ENCODE assay signal across 30 mouse cellular contexts in genomic region chr9:114517924-114518497, GRCm38 (mm10). TPM values are rescaled to one million over a fixed set of nuclear protein-coding genes. Genes with fewer than 3 reads are reported as not detected.
DNase-seq lines count a peak whose midpoint lies in the region; ATAC-seq and TF ChIP-seq lines count a peak whose summit lies in the region.
"Had no signal": no experiment of that assay in that cellular context is flagged by ENCODE, and none has a peak within 500 bp of the region (broad histone marks: within the 10 kb centered on the region; RNA-seq: fewer than 3 reads in every experiment).

No protein-coding gene starts in this region.

- no peak for TF ChIP-seq CTCF in kidney, postnatal 0 days (IDR thresholded peaks at IDR 0.05; ENCODE audit: low read depth)
- TF ChIP-seq CTCF in E14TG2a.4 (conservative IDR thresholded peaks at IDR 0.05; ENCODE audit: low read length): no peak
- TF ChIP-seq CTCF in MEL (IDR thresholded peaks at IDR 0.05 in 2 of 3, conservative IDR thresholded peaks at IDR 0.05 in 1 of 3; ENCODE audit: control insufficient read depth in 1 of 3, insufficient read depth in 1 of 3, low read depth in 2 of 3, low read length in 3 of 3, poor library complexity in 1 of 3, severe bottlenecking in 1 of 3): no peak
- no peak for TF ChIP-seq CTCF in intestine, postnatal 0 days (IDR thresholded peaks at IDR 0.05; ENCODE audit: low read depth)

- no peak; a peak in 1 of 4 replicates for TF ChIP-seq POLR2A in MEL (IDR thresholded peaks at IDR 0.05; ENCODE audit: control insufficient read depth in 1 of 2, insufficient read depth in 1 of 2, low read depth in 1 of 2, low read length in 2 of 2, poor library complexity in 1 of 2)

- H3K9ac ChIP-seq in kidney, postnatal 0 days (ENCODE audit: low read depth, low read length): no peak overlapping the region
- no peak overlapping the region for H3K9ac ChIP-seq in MEL (ENCODE audit: control insufficient read depth, low read depth, low read length, poor library complexity, severe bottlenecking)
- H3K9ac ChIP-seq in intestine, postnatal 0 days (ENCODE audit: low read depth, low read length): no peak overlapping the region
- H3K9ac ChIP-seq in kidney, embryonic 15.5 days: no peak overlapping the region
- H3K9ac ChIP-seq: embryonic facial prominence, embryonic 13.5 days; forebrain, embryonic 12.5 days; forebrain, embryonic 15.5 days; hindbrain, embryonic 13.5 days had no signal

- H3K36me3 ChIP-seq in kidney, postnatal 0 days (ENCODE audit: insufficient read depth, low read length): peaks cover 10% of the 10 kb centered on the region
- H3K36me3 ChIP-seq in E14TG2a.4 (ENCODE audit: insufficient read depth, low read length) (peaks cover 92% of the 10 kb centered on the region), MEL (ENCODE audit: control insufficient read depth in 1 of 2, insufficient read depth in 2 of 2, low read length in 2 of 2) (no peaks in the 10 kb centered on the region)
- H3K36me3 ChIP-seq in intestine, postnatal 0 days (ENCODE audit: control insufficient read depth, insufficient read depth): peaks cover 12% of the 10 kb centered on the region
- peaks cover 24% of the 10 kb centered on the region for H3K36me3 ChIP-seq in kidney, embryonic 15.5 days
- H3K36me3 ChIP-seq: forebrain, embryonic 15.5 days had no signal

- H3K27me3 ChIP-seq in kidney, postnatal 0 days (ENCODE audit: insufficient read depth, low read length): no peaks in the 10 kb centered on the region
- H3K27me3 ChIP-seq in E14TG2a.4 (ENCODE audit: insufficient read depth, low read length) (no peaks in the 10 kb centered on the region), MEL (ENCODE audit: control insufficient read depth in 1 of 2, insufficient read depth in 2 of 2, low read length in 2 of 2) (no peaks in the 10 kb centered on the region)
- H3K27me3 ChIP-seq in intestine, postnatal 0 days (replicated peaks; ENCODE audit: control insufficient read depth, insufficient read depth, low read length): no peaks in the 10 kb centered on the region
- no peaks in the 10 kb centered on the region for H3K27me3 ChIP-seq in kidney, embryonic 15.5 days
- H3K27me3 ChIP-seq: embryonic facial prominence, embryonic 13.5 days; forebrain, embryonic 12.5 days; forebrain, embryonic 15.5 days; hindbrain, embryonic 13.5 days had no signal

- ATAC-seq in kidney, postnatal 0 days (replicated peaks; ENCODE audit: low FRiP score, low read depth): no peak
- no peak for ATAC-seq in intestine, postnatal 0 days
- ATAC-seq in kidney, embryonic 15.5 days (replicated peaks; ENCODE audit: low FRiP score): no peak
- ATAC-seq: activated CD4-positive, CD25-positive, alpha-beta regulatory T cell, adult 4 months; forebrain, embryonic 15.5 days; hindbrain, embryonic 16.5 days had no signal

- 68% methylated on average over 13 of the region's 13 CpGs for WGBS in kidney, postnatal 0 days
- WGBS in intestine, postnatal 0 days: 71% methylated on average over 13 of the region's 13 CpGs
- WGBS in kidney, embryonic 15.5 days: 76% methylated on average over 13 of the region's 13 CpGs

- H3K27ac ChIP-seq in kidney, postnatal 0 days: no peak overlapping the region
- no peak overlapping the region for H3K27ac ChIP-seq in MEL (ENCODE audit: control insufficient read depth, low read depth, low read length)
- 0 out of 2 replicates have a peak overlapping the region, but pooled peaks have one; percentile 70 for H3K27ac ChIP-seq in intestine, postnatal 0 days (ENCODE audit: low read depth, low read length)
- no peak overlapping the region for H3K27ac ChIP-seq in kidney, embryonic 15.5 days
- H3K27ac ChIP-seq: embryonic facial prominence, embryonic 13.5 days; forebrain, embryonic 12.5 days; forebrain, embryonic 15.5 days; hindbrain, embryonic 13.5 days had no signal

- peaks cover 11% of the 10 kb centered on the region for H3K9me3 ChIP-seq in kidney, postnatal 0 days (replicated peaks; ENCODE audit: low read length)
- H3K9me3 ChIP-seq in E14TG2a.4 (ENCODE audit: low read length): no peaks in the 10 kb centered on the region
- H3K9me3 ChIP-seq in MEL (replicated peaks; ENCODE audit: insufficient read depth, low read length): no peaks in the 10 kb centered on the region
- H3K9me3 ChIP-seq in intestine, postnatal 0 days (ENCODE audit: control insufficient read depth): no peaks in the 10 kb centered on the region
- H3K9me3 ChIP-seq in kidney, embryonic 15.5 days (replicated peaks): peaks cover 11% of the 10 kb centered on the region

- no peaks in the 10 kb centered on the region for H3K79me2 ChIP-seq in MEL (ENCODE audit: control insufficient read depth, insufficient read depth, low read length, poor library complexity)

- no peak for TF ChIP-seq RAD21 in MEL (IDR thresholded peaks at IDR 0.05; ENCODE audit: low read depth, low read length)

- no peak for TF ChIP-seq EP300 in MEL (IDR thresholded peaks at IDR 0.05; ENCODE audit: low read depth in 1 of 2, low read length in 2 of 2)

- DNase-seq in kidney, postnatal 0 days (ENCODE audit: low spot score): peak; percentile 33
- no peak for DNase-seq in kidney, adult 8-10 months
- no peak for DNase-seq in MEL (ENCODE audit: low read depth, low spot score)
- no peak for DNase-seq in layer of hippocampus, postnatal 10 days (ENCODE audit: low spot score in 2 of 2)
- DNase-seq: adrenal gland, adult 8-10 months; adrenal gland, postnatal 25 days; B cell, adult 2 months; cerebellum, adult 2 months; cerebellum, adult 9-11 months; cerebellum, postnatal 25 days; gastrocnemius, postnatal 25 days; heart, adult 18-20 months; kidney, adult 11 months had no signal

- no peak overlapping the region for H3K4me3 ChIP-seq in kidney, postnatal 0 days (replicated peaks; ENCODE audit: low read depth, low read length)
- H3K4me3 ChIP-seq in E14TG2a.4 (replicated peaks; ENCODE audit: low read length): peak overlapping the region; percentile 67
- H3K4me3 ChIP-seq in MEL (ENCODE audit: control insufficient read depth in 1 of 2, insufficient read depth in 1 of 2, low read depth in 2 of 2, low read length in 2 of 2): no peak overlapping the region
- H3K4me3 ChIP-seq in intestine, postnatal 0 days (ENCODE audit: low read depth, low read length): no peak overlapping the region
- H3K4me3 ChIP-seq in kidney, embryonic 15.5 days (replicated peaks): no peak overlapping the region
- H3K4me3 ChIP-seq: embryonic facial prominence, embryonic 13.5 days; erythroblast, embryonic 14.5 days; forebrain, embryonic 12.5 days; forebrain, embryonic 15.5 days; hindbrain, embryonic 13.5 days had no signal

- H3K4me1 ChIP-seq in kidney, postnatal 0 days (replicated peaks; ENCODE audit: insufficient read depth, low read length): no peaks in the 10 kb centered on the region
- H3K4me1 ChIP-seq in E14TG2a.4 (replicated peaks; ENCODE audit: low read depth, low read length) (peaks cover 99% of the 10 kb centered on the region), MEL (ENCODE audit: control insufficient read depth in 1 of 2, insufficient read depth in 2 of 2, low read length in 2 of 2) (no peaks in the 10 kb centered on the region)
- H3K4me1 ChIP-seq in intestine, postnatal 0 days (replicated peaks; ENCODE audit: control insufficient read depth, insufficient read depth, low read length): 0 out of 2 replicates have a peak, but pooled peaks cover 3% of the 10 kb centered on the region
- peaks cover 17% of the 10 kb centered on the region; the same call in 1 of the 2 replicates for H3K4me1 ChIP-seq in kidney, embryonic 15.5 days
- H3K4me1 ChIP-seq: forebrain, embryonic 12.5 days; forebrain, embryonic 15.5 days; hindbrain, embryonic 13.5 days had no signal

- no peak overlapping the region for H3K4me2 ChIP-seq in kidney, postnatal 0 days (ENCODE audit: low read length)
- peak overlapping the region; percentile 13; the same call in 1 of the 2 replicates for H3K4me2 ChIP-seq in intestine, postnatal 0 days (replicated peaks; ENCODE audit: low read depth)
- H3K4me2 ChIP-seq in kidney, embryonic 15.5 days: no peak overlapping the region
- H3K4me2 ChIP-seq: embryonic facial prominence, embryonic 13.5 days; forebrain, embryonic 12.5 days; forebrain, embryonic 15.5 days; hindbrain, embryonic 13.5 days had no signal

TF ChIP-seq in MEL, 35 proteins besides CTCF, POLR2A, EP300 and RAD21 (continues in another document):
- TF ChIP-seq MYC (IDR thresholded peaks at IDR 0.05; ENCODE audit: low read depth, low read length): no peak
- peak; percentile 35; the same call in 1 of the 2 replicates for TF ChIP-seq ZMIZ1 (IDR thresholded peaks at IDR 0.05; ENCODE audit: low read depth, low read length)
- TF ChIP-seq ELF1 (IDR thresholded peaks at IDR 0.05; ENCODE audit: low read depth, low read length): no peak
- no peak for TF ChIP-seq SIN3A (IDR thresholded peaks at IDR 0.05; ENCODE audit: low read length)
- TF ChIP-seq TCF12 (IDR thresholded peaks at IDR 0.05; ENCODE audit: low read depth, low read length): no peak
- 0 out of 2 replicates have a peak, but pooled peaks have one; percentile 32 for TF ChIP-seq TBP (IDR thresholded peaks at IDR 0.05; ENCODE audit: low read depth, low read length)

RNA-seq across cellular contexts. Expression of gene C130032M10Rik, which starts 2.5 kb away (rescaled TPM):
- 0.16 TPM in 1 of 2 replicates, not detected in the other for polyA plus RNA-seq in kidney, postnatal 0 days (2015; fragmentation: Nextera tagmentation; extraction: Ambion mirVana)
- total RNA-seq in MEL (2012; rRNA removed): not detected in 2 replicates
- not detected for polyA plus RNA-seq in MEL (2012; ENCODE audit: insufficient read depth in 1 of 2, insufficient read length in 2 of 2, low read depth in 1 of 2, low replicate concordance in 2 of 2, missing spikeins in 1 of 2)
- polyA plus RNA-seq in intestine, postnatal 0 days (2015; fragmentation: Nextera tagmentation; extraction: Ambion mirVana): not detected in 2 replicates
- total RNA-seq in layer of hippocampus, postnatal 10 days (2021): not detected
- 0.58 and 0.62 TPM in 2 replicates for polyA plus RNA-seq in kidney, embryonic 15.5 days (2015; fragmentation: Nextera tagmentation; extraction: Ambion mirVana)
- total RNA-seq: adrenal gland, postnatal 25 days; common myeloid progenitor, adult 5-6 weeks; gastrocnemius, adult 8-10 months; gastrocnemius, postnatal 25 days; heart, adult 18-20 months; heart, postnatal 25 days; hematopoietic stem cell, adult 5-6 weeks had no signal
- polyA plus RNA-seq: activated CD4-positive, CD25-positive, alpha-beta regulatory T cell, adult 4 months; cerebellum, adult 2 months; erythroblast, embryonic 14.5 days; forebrain, embryonic 12.5 days; forebrain, embryonic 15.5 days; gonadal fat pad, adult 2 months; hindbrain, embryonic 16.5 days had no signal

RNA-seq across cellular contexts. Expression of gene Ccr4, which starts 13.3 kb away (rescaled TPM):
- 0.19 and 0.84 TPM in 2 replicates for polyA plus RNA-seq in kidney, postnatal 0 days (2015; fragmentation: Nextera tagmentation; extraction: Ambion mirVana)
- total RNA-seq in MEL (2012; rRNA removed): not detected in 2 replicates
- under 1 TPM in 1 of 2 experiments, not detected in 1; 0.15 TPM for polyA plus RNA-seq in MEL (2012; ENCODE audit: insufficient read depth in 1 of 2, insufficient read length in 2 of 2, low read depth in 1 of 2, low replicate concordance in 2 of 2, missing spikeins in 1 of 2)
- 2.3 TPM in 2 replicates for polyA plus RNA-seq in intestine, postnatal 0 days (2015; fragmentation: Nextera tagmentation; extraction: Ambion mirVana)
- total RNA-seq in layer of hippocampus, postnatal 10 days (2021): not detected
- polyA plus RNA-seq in kidney, embryonic 15.5 days (2015; fragmentation: Nextera tagmentation; extraction: Ambion mirVana): 0.55 and 0.78 TPM in 2 replicates
- total RNA-seq: adrenal gland, adult 8-10 months; adrenal gland, postnatal 25 days; common myeloid progenitor, adult 5-6 weeks; gastrocnemius, adult 8-10 months; gastrocnemius, postnatal 25 days; heart, adult 18-20 months; heart, postnatal 25 days; hematopoietic stem cell, adult 5-6 weeks had no signal
- polyA plus RNA-seq: cerebellum, adult 2 months; erythroblast, embryonic 14.5 days; forebrain, embryonic 12.5 days; forebrain, embryonic 15.5 days; heart, embryonic 14.5 days; heart, postnatal 0 days; hindbrain, embryonic 13.5 days; hindbrain, embryonic 16.5 days had no signal

RNA-seq across cellular contexts. Expression of gene Trim71, which starts 46.2 kb away (rescaled TPM):
- 0.43 and 0.46 TPM in 2 replicates for polyA plus RNA-seq in kidney, postnatal 0 days (2015; fragmentation: Nextera tagmentation; extraction: Ambion mirVana)
- total RNA-seq in MEL (2012; rRNA removed): not detected in 2 replicates
- polyA plus RNA-seq in MEL (2012; ENCODE audit: insufficient read depth in 1 of 2, insufficient read length in 2 of 2, low read depth in 1 of 2, low replicate concordance in 2 of 2, missing spikeins in 1 of 2): not detected
- polyA plus RNA-seq in intestine, postnatal 0 days (2015; fragmentation: Nextera tagmentation; extraction: Ambion mirVana): 1.5 and 2.0 TPM in 2 replicates
- total RNA-seq in layer of hippocampus, postnatal 10 days (2021): under 1 TPM; 0.18 to 0.27 TPM
- 0.87 and 1.00 TPM in 2 replicates for polyA plus RNA-seq in kidney, embryonic 15.5 days (2015; fragmentation: Nextera tagmentation; extraction: Ambion mirVana)
- total RNA-seq: gastrocnemius, adult 8-10 months; gastrocnemius, postnatal 25 days; heart, adult 18-20 months; heart, postnatal 25 days; hematopoietic stem cell, adult 5-6 weeks had no signal
- polyA plus RNA-seq: erythroblast, embryonic 14.5 days; gonadal fat pad, adult 2 months; heart, embryonic 14.5 days; heart, postnatal 0 days had no signal
